11 mouse cellular contexts compared by ENCODE assay signal in the genomic region with DNA sequence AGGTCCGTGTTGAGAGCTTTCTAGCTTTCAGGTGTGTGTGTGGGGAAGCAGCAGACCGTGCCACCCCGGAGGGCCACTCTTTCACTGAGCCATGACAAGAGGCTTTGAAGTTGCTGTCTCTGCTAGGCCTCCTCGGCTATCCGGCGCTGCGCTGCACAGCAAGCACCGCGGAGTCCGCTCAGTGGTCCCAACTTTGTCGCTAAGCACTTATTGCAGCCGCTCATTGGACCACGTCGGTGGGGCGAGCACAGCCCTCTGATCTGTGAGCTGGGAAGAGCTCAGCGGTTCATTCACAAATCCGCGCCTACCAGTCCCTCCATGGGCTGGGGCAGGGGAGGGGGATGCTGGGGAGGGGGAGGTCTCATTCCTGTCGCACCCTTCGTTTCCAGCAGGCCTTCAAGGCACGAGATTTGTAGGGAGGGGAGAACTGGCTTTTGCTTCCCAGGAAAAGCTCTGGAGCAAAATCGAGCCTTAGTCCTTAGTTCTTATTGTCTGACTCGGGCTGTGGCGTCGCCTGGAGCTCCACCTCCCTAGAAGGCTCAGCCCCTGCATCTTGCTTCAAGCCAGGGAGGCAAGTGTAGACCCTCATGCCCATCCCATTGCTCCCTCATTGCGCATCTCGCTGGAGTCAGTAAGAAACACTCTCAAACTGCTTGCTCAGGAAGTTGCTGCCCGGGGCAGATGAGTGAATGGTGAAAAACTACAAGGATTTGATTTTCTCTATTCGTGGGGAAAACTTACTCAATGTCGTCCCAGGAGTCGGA. TPM values are rescaled to one million over a fixed set of nuclear protein-coding genes. Genes with fewer than 3 reads are reported as not detected.
DNase-seq lines count a peak whose midpoint lies in the region; ATAC-seq lines count a peak whose summit lies in the region.
"Had no signal": no experiment of that assay in that cellular context is flagged by ENCODE, and none has a peak within 500 bp of the region (broad histone marks: within the 10 kb centered on the region; RNA-seq: fewer than 3 reads in every experiment).

No protein-coding gene starts in this region.

- H3K4me3 ChIP-seq in kidney, embryonic 16.5 days (ENCODE audit: low read length), result peak overlapping the region; percentile 23
- peak overlapping the region; percentile 31 for H3K4me3 ChIP-seq in embryonic facial prominence, embryonic 10.5 days
- peak overlapping the region; percentile 2; the same call in 1 of the 2 replicates for H3K4me3 ChIP-seq in hindbrain, embryonic 12.5 days
- peak overlapping the region; percentile 24 for H3K4me3 ChIP-seq in midbrain, embryonic 15.5 days

- H3K9ac ChIP-seq in kidney, embryonic 16.5 days (replicated peaks; ENCODE audit: low read length), result no peak overlapping the region
- no peak overlapping the region for H3K9ac ChIP-seq in hindbrain, embryonic 12.5 days
- no peak overlapping the region for H3K9ac ChIP-seq in midbrain, embryonic 15.5 days

- DNase-seq in kidney, adult 18-20 months, result no peak
- peak; percentile 63 for DNase-seq in embryonic facial prominence, embryonic 10.5 days (ENCODE audit: low spot score)
- DNase-seq in gastrocnemius, adult 8-10 months (ENCODE audit: low spot score in 2 of 2), result no peak
- no peak for DNase-seq in spleen, adult 12 weeks (ENCODE audit: low spot score)
- no peak for DNase-seq in cerebellum, adult 8-10 months
- DNase-seq: right cerebral cortex, postnatal 25 days; thymus, postnatal 25 days had no signal

- H3K27me3 ChIP-seq in kidney, embryonic 16.5 days (ENCODE audit: insufficient read depth, low read length), result peaks cover 87% of the 10 kb centered on the region
- peaks cover 99% of the 10 kb centered on the region for H3K27me3 ChIP-seq in embryonic facial prominence, embryonic 10.5 days (replicated peaks; ENCODE audit: low read depth, poor library complexity, severe bottlenecking)
- peaks cover 95% of the 10 kb centered on the region for H3K27me3 ChIP-seq in hindbrain, embryonic 12.5 days
- peaks cover 64% of the 10 kb centered on the region for H3K27me3 ChIP-seq in midbrain, embryonic 15.5 days (replicated peaks)

- H3K9me3 ChIP-seq in kidney, embryonic 16.5 days (ENCODE audit: low read length), result no peaks in the 10 kb centered on the region
- H3K9me3 ChIP-seq in embryonic facial prominence, embryonic 10.5 days, result no peaks in the 10 kb centered on the region
- no peaks in the 10 kb centered on the region for H3K9me3 ChIP-seq in hindbrain, embryonic 12.5 days (replicated peaks)
- no peaks in the 10 kb centered on the region for H3K9me3 ChIP-seq in midbrain, embryonic 15.5 days

- peak; percentile 84; the same call in 1 of the 2 replicates for ATAC-seq in kidney, embryonic 16.5 days (ENCODE audit: low FRiP score, low TSS enrichment)
- peak; percentile 79 for ATAC-seq in hindbrain, embryonic 12.5 days (ENCODE audit: low FRiP score)
- peak; percentile 78 for ATAC-seq in midbrain, embryonic 15.5 days (replicated peaks)

- no peak overlapping the region for H3K27ac ChIP-seq in kidney, embryonic 16.5 days (ENCODE audit: low read length)
- H3K27ac ChIP-seq in embryonic facial prominence, embryonic 10.5 days (replicated peaks), result no peak overlapping the region
- 0 out of 2 replicates have a peak overlapping the region, but pooled peaks have one; percentile 12 for H3K27ac ChIP-seq in hindbrain, embryonic 12.5 days
- peak overlapping the region; percentile 53 for H3K27ac ChIP-seq in midbrain, embryonic 15.5 days

- H3K4me2 ChIP-seq in kidney, embryonic 16.5 days (replicated peaks; ENCODE audit: low read depth, low read length), result peak overlapping the region; percentile 44
- H3K4me2 ChIP-seq in hindbrain, embryonic 12.5 days (replicated peaks), result peak overlapping the region; percentile 38
- H3K4me2 ChIP-seq in midbrain, embryonic 15.5 days, result peak overlapping the region; percentile 50

- H3K36me3 ChIP-seq in kidney, embryonic 16.5 days (ENCODE audit: insufficient read depth, low read length), result no peaks in the 10 kb centered on the region
- no peaks in the 10 kb centered on the region for H3K36me3 ChIP-seq in embryonic facial prominence, embryonic 10.5 days (replicated peaks)
- H3K36me3 ChIP-seq in hindbrain, embryonic 12.5 days, result no peaks in the 10 kb centered on the region
- H3K36me3 ChIP-seq in midbrain, embryonic 15.5 days (replicated peaks), result no peaks in the 10 kb centered on the region

- H3K4me1 ChIP-seq in kidney, embryonic 16.5 days (ENCODE audit: insufficient read depth, low read length), result peaks cover 10% of the 10 kb centered on the region; the same call in 1 of the 2 replicates
- H3K4me1 ChIP-seq in embryonic facial prominence, embryonic 10.5 days, result peaks cover 18% of the 10 kb centered on the region
- peaks cover 12% of the 10 kb centered on the region for H3K4me1 ChIP-seq in hindbrain, embryonic 12.5 days
- H3K4me1 ChIP-seq in midbrain, embryonic 15.5 days, result peaks cover 30% of the 10 kb centered on the region

- WGBS in kidney, embryonic 16.5 days, result 0% methylated on average over 31 of the region's 31 CpGs
- under 1% methylated on average over 31 of the region's 31 CpGs for WGBS in embryonic facial prominence, embryonic 10.5 days
- under 1% methylated on average over 31 of the region's 31 CpGs for WGBS in hindbrain, embryonic 12.5 days
- under 1% methylated on average over 31 of the region's 31 CpGs for WGBS in midbrain, embryonic 15.5 days

RNA-seq across cellular contexts. Expression of gene En2, which starts 7.0 kb away (rescaled TPM):
- polyA plus RNA-seq in kidney, embryonic 16.5 days (2015; fragmentation: Nextera tagmentation; extraction: Ambion mirVana), result 0.07 and 0.13 TPM in 2 replicates
- polyA plus RNA-seq in embryonic facial prominence, embryonic 10.5 days (2016; fragmentation: Nextera tagmentation; extraction: Ambion mirVana), result 0.05 TPM in 1 of 2 replicates, not detected in the other
- polyA plus RNA-seq in hindbrain, embryonic 12.5 days (2016; fragmentation: Nextera tagmentation; extraction: Ambion mirVana), result 0.66 and 0.86 TPM in 2 replicates
- polyA plus RNA-seq in midbrain, embryonic 15.5 days (2015; fragmentation: Nextera tagmentation; extraction: Ambion mirVana), result 0.93 and 1.5 TPM in 2 replicates
- total RNA-seq in gastrocnemius, adult 8-10 months (2022), result under 1 TPM; 0.38 to 0.48 (median 0.44) TPM
- total RNA-seq: megakaryocyte, adult 5-6 weeks had no signal

Comparison
In these comparisons a context has a peak if more than half of its experiments do, and no peak if none do; other contexts are left out.
1. H3K27ac ChIP-seq: peak in hindbrain, embryonic 12.5 days (single experiment) and midbrain, embryonic 15.5 days (single experiment); none in kidney, embryonic 16.5 days (single experiment) and embryonic facial prominence, embryonic 10.5 days (single experiment).
2. Peak in every context shown above with its lines, with median percentiles within 50 percentile points of each other: ATAC-seq, H3K4me2 ChIP-seq and H3K4me3 ChIP-seq.